Mouse (Mus musculus) lung, postnatal 0 days (tissue): ENCODE measurements around the gene Dram2. TPM values are rescaled to one million over a fixed set of nuclear protein-coding genes. Genes with fewer than 3 reads are reported as not detected.
A peak's percentile ranks its signal among the peaks of the same experiment; 100 is the strongest.
"Not testable (repeated sequence)": the region's sequence is repeated elsewhere in the genome, so short reads cannot be mapped to it uniquely, and the experiment has no call there.

Experiments
- ATAC-seq: fragments of 200-750 bp; cut with Nextera tagmentation; 2 replicates; pipeline ENCODE4 v1.8.0; 2017; ENCODE audit warnings: moderate library complexity
- DNase-seq: peaks from one replicate; pipeline ENCODE4 v3.0.0-alpha.2; 2016; ENCODE audit warnings: low spot score
- H3K27ac ChIP-seq: fragments of 300-500 bp; sonication (generic); 2 replicates; pipeline ENCODE4 v1.5.1; 2014; ENCODE audit warnings: antibody characterized with exemption, mild to moderate bottlenecking, low read length, mixed read lengths
- H3K27me3 ChIP-seq: fragments of 300-500 bp; sonication (generic); replicated peaks from 2 replicates; pipeline ENCODE4 v1.6.1; 2014; ENCODE audit warnings: low read length, mixed read lengths; ENCODE audit not compliant: insufficient read depth
- H3K36me3 ChIP-seq: fragments of 300-500 bp; sonication (generic); 2 replicates; pipeline ENCODE4 v1.6.1; 2014; ENCODE audit warnings: low read length, mixed read lengths; ENCODE audit not compliant: insufficient read depth
- H3K4me1 ChIP-seq: fragments of 300-500 bp; sonication (generic); 2 replicates; pipeline ENCODE4 v1.6.1; 2014; ENCODE audit warnings: antibody characterized with exemption, low read depth, low read length, mixed read lengths; ENCODE audit not compliant: insufficient read depth
- H3K4me2 ChIP-seq: fragments of 300-500 bp; sonication (generic); replicated peaks from 2 replicates; pipeline ENCODE4 v1.6.1; 2014; ENCODE audit warnings: low read depth, mild to moderate bottlenecking, low read length, moderate library complexity, mixed read lengths
- H3K4me3 ChIP-seq: fragments of 300-500 bp; sonication (generic); 2 replicates; pipeline ENCODE4 v1.5.1; 2014; ENCODE audit warnings: low read depth, low read length
- H3K9ac ChIP-seq: fragments of 300-500 bp; sonication (generic); replicated peaks from 2 replicates; pipeline ENCODE4 v1.6.1; 2014; ENCODE audit warnings: low read depth, mild to moderate bottlenecking
- H3K9me3 ChIP-seq: fragments of 300-500 bp; sonication (generic); 2 replicates; pipeline ENCODE4 v1.6.1; 2016; ENCODE audit warnings: low read length, mixed read lengths
- CTCF ChIP-seq: IDR thresholded peaks from 2 replicates; pipeline ENCODE4 v1.5.1; 2016; ENCODE audit warnings: antibody characterized with exemption, mild to moderate bottlenecking
- EP300 ChIP-seq: IDR thresholded peaks from 2 replicates; pipeline ENCODE4 v1.6.1; 2016; ENCODE audit warnings: antibody characterized with exemption, mild to moderate bottlenecking, control low read depth
- WGBS: fragments of 180-500 bp; shearing (Covaris S2); extraction: QIAGEN DNeasy Blood & Tissue Kit; methylation state at CpG from one replicate; pipeline ENCODE4 v1.1.7; 2014; 5-methylcytosine and 5-hydroxymethylcytosine counted together
- polyA plus RNA-seq: library from polyadenylated mRNA; unstranded; fragments of >200 nt; fragmentation: Nextera tagmentation; extraction: Ambion mirVana; gene quantifications from 2 replicates; pipeline ENCODE4 v1.2.1, GENCODE M21; 2015

Gene Dram2
- polyA plus RNA-seq, 1 experiment from 2014 or later: 155 TPM

- H3K4me2 ChIP-seq: no peak overlapping the region
- TF ChIP-seq EP300 (no peak), CTCF (no peak)
- H3K27me3 ChIP-seq: no peaks in the 10 kb centered on the region
- 0 out of 2 replicates have a peak overlapping the region, but pooled peaks have one; percentile 10 for H3K27ac ChIP-seq
- H3K4me3 ChIP-seq: no peak overlapping the region
- 65% methylated on average over 5 of the region's 5 CpGs for WGBS
- no peaks in the 10 kb centered on the region for H3K9me3 ChIP-seq
- H3K4me1 ChIP-seq: peaks cover 5% of the 10 kb centered on the region; the same call in 1 of the 2 replicates
- peaks cover 18% of the 10 kb centered on the region for H3K36me3 ChIP-seq
- peak; percentile 48 for DNase-seq
- no peak; the same call in 1 of the 2 replicates for ATAC-seq
- H3K9ac ChIP-seq: no peak overlapping the region
Measured at GRCm38 (mm10) chr3:106553411-106553810, 5.8 kb downstream of the Dram2 start.

- Histone ChIP-seq H3K4me1 (peaks cover 4% of the 10 kb centered on the region; the same call in 1 of the 2 replicates), H3K9me3 (no peaks in the 10 kb centered on the region), H3K9ac (no peak overlapping the region), H3K27ac (no peak overlapping the region), H3K36me3 (peaks cover 18% of the 10 kb centered on the region), H3K4me2 (no peak overlapping the region), H3K4me3 (no peak overlapping the region), H3K27me3 (no peaks in the 10 kb centered on the region)
- 69% methylated on average over 3 of the region's 3 CpGs for WGBS
- DNase-seq (peak; percentile 64), ATAC-seq (peak; percentile 62)
- TF ChIP-seq EP300 (no peak), CTCF (no peak)
Measured at GRCm38 (mm10) chr3:106555743-106556250, 8.2 kb downstream of the Dram2 start.

GRCm38 (mm10) chr3:106558271-106558670 lies 10.7 kb downstream of the Dram2 start:
- Histone ChIP-seq H3K4me3 (no peak overlapping the region), H3K4me1 (no peaks in the 10 kb centered on the region; the same call in 1 of the 2 replicates), H3K36me3 (peaks cover 18% of the 10 kb centered on the region), H3K27me3 (no peaks in the 10 kb centered on the region), H3K9ac (no peak overlapping the region), H3K4me2 (no peak overlapping the region), H3K9me3 (no peaks in the 10 kb centered on the region), H3K27ac (no peak overlapping the region)
- DNase-seq (no peak), ATAC-seq (no peak)
- no peak for TF ChIP-seq CTCF
- no peak for TF ChIP-seq EP300

GRCm38 (mm10) chr3:106565876-106566275 lies 18.3 kb downstream of the Dram2 start:
- Histone ChIP-seq H3K4me3 (no peak overlapping the region), H3K9ac (no peak overlapping the region), H3K4me2 (no peak overlapping the region), H3K4me1 (no peaks in the 10 kb centered on the region), H3K36me3 (peaks cover 11% of the 10 kb centered on the region; the same call in 1 of the 2 replicates), H3K27ac (no peak overlapping the region), H3K27me3 (no peaks in the 10 kb centered on the region), H3K9me3 (no peaks in the 10 kb centered on the region)
- ATAC-seq (no peak), DNase-seq (no peak)
- 90% methylated on average over 3 of the region's 3 CpGs for WGBS
- TF ChIP-seq EP300 (no peak), CTCF (no peak)

GRCm38 (mm10) chr3:106573191-106573590 lies 25.6 kb downstream of the Dram2 start:
- 86% methylated on average over 3 of the region's 3 CpGs for WGBS
- no peak overlapping the region for H3K4me2 ChIP-seq
- H3K36me3 ChIP-seq: peaks cover 11% of the 10 kb centered on the region; the same call in 1 of the 2 replicates

GRCm38 (mm10) chr3:106579296-106579695 lies 31.7 kb downstream of the Dram2 start:
- TF ChIP-seq CTCF: no peak
- no peak for TF ChIP-seq EP300
- Histone ChIP-seq H3K27me3 (no peaks in the 10 kb centered on the region), H3K4me2 (no peak overlapping the region), H3K4me1 (no peaks in the 10 kb centered on the region), H3K36me3 (no peaks in the 10 kb centered on the region), H3K9me3 (no peaks in the 10 kb centered on the region), H3K9ac (no peak overlapping the region), H3K4me3 (no peak overlapping the region), H3K27ac (no peak overlapping the region)
- ATAC-seq (no peak), DNase-seq (no peak)
- WGBS: 93% methylated on average over 2 of the region's 2 CpGs

More at GRCm38 (mm10) chr3:106573191-106573590, 25.6 kb downstream of the Dram2 start:
- no peak for ATAC-seq
- no peak for DNase-seq
- H3K9ac ChIP-seq: no peak overlapping the region
- no peaks in the 10 kb centered on the region for H3K27me3 ChIP-seq
- H3K27ac ChIP-seq: no peak overlapping the region
- H3K4me1 ChIP-seq: no peaks in the 10 kb centered on the region
- no peak overlapping the region for H3K4me3 ChIP-seq
- TF ChIP-seq EP300: no peak
- TF ChIP-seq CTCF: no peak
- no peaks in the 10 kb centered on the region for H3K9me3 ChIP-seq

- not testable (repeated sequence) for H3K9ac ChIP-seq, DNase-seq
Measured at GRCm38 (mm10) chr3:106593631-106594030, 46.0 kb downstream of the Dram2 start.

More at GRCm38 (mm10) chr3:106593631-106594030, 46.0 kb downstream of the Dram2 start:
- H3K36me3 ChIP-seq, H3K9me3 ChIP-seq, H3K4me3 ChIP-seq, H3K27ac ChIP-seq, H3K4me1 ChIP-seq, H3K4me2 ChIP-seq, ATAC-seq, H3K27me3 ChIP-seq: not testable (repeated sequence)
- 77% methylated on average over 4 of the region's 4 CpGs for WGBS
